Mouse (Mus musculus) lung, adult 18-20 months (tissue): Measurements from ENCODE around the gene Slc5a10.

Experiments used
- DNase-seq, 2 experiments: peaks; one replicate each; pipeline ENCODE4 v3.0.0; 2022; ENCODE audit warnings: mixed read lengths in 2 of 2

Gene Slc5a10

GRCm38 (mm10) chr11:61720636-61721035 lies at the start of gene Slc5a10:
Slc5a10 (minus strand) TSS chr11:61720826.
- DNase-seq, result no peak

DNA sequence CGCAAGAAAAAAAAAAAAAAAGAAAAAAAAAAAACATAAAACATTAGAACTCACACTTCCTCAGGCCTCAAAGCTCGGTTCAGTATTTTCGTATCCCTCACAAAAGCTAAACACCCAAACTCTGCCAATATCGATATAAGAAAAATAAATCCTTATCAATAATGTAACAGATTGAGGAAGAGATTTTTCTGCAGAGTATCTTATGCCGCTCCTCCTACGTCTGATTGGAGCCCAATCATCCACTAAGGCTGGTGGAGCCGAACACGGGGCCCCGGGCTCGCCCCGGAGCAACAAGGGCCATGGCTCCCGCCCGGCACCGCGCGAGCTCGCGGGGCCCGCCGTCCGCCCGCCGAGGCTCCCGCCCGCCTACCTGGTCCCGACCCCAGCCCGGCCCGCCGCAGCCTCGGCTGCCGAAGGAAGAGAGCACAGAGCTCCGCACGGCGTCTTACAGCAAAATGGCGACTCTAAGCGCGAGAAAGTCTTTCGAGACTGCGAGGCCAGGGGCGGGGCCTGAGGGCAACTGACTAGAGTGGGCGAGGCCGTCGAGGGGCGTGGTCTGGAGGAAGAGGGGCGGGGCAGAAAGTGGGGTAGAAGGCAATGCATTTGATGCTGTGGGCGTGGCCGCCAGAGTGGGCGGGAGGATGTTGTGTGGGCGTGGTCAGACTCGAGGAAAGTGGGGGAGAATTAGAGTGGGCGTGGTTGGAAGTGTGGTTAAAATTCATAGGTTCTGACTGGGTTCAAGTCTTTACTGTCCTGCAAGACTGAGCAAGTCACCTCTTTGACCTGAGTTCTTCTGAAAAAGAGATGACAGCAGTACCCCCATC lies 41.2 kb upstream of the Slc5a10 start, which contains the start of gene Prpsap2:
Prpsap2 (minus strand) TSS at position 505 of the 824 bp plus-strand sequence.
- DNase-seq, result peak; percentile 99 to 100

- DNase-seq, result peak; percentile 15 to 23
Measured at GRCm38 (mm10) chr11:61760518-61760917, 39.9 kb upstream of the Slc5a10 start.

DNA sequence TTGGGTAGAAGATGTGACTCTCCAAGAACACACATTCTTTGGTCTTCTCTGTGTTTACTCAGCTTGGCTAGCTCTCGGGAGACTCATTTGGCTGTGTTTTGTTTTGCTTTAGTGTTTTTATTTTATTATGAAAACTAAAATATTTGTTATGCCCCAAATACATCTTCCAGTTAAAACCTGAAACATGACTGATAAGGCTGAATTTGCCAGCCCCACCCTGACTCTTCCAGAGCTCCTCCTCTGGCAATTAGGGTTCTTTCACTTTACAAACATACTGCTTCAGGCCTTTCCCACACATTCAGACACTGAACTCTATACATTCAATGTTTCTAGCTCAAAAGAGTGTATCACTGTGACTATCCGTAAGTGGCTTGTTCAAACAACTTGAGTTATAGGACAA lies 36.5 kb upstream of the Slc5a10 start:
- DNase-seq, result no peak

DNA sequence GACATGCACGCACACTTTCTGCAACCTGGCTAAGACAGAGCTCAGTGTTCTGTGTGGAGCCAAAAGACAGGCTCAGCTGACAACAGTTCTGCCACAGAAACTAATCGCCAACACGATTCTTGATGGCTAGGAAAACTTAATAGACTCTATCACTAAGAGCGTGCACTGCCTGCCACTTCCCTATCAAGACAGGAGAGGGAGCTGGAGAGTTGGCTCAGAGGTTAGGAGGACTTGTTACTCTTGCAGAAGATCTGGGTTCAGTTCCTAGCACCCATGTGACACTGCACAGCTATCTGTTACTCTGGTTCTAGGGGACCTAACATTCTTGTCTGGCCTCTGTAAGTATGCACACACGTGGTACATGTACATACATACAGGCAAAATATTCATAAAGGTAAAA lies 31.0 kb upstream of the Slc5a10 start:
- no peak for DNase-seq

GRCm38 (mm10) chr11:61747161-61747560 lies 26.5 kb upstream of the Slc5a10 start:
- DNase-seq, result no peak

DNA sequence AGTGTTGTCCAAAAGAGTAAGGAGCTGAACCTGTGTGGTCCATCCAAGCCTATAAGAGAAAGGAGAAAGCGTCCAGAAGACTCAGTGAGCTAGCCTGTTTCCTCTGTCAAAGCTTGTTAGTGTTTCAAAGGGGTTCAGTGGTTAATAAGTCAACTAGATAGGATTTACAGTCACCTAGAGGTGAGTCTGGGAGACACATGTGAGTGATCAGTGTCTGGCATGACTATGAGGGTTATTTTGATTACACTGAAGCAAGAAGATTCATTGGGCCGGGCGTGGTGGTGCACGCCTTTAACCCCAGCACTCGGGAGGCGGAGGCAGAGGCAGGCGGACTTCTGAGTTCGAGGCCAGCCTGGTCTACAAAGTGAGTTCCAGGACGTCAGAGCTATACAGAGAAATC lies 25.2 kb upstream of the Slc5a10 start:
- DNase-seq, result no peak

DNA sequence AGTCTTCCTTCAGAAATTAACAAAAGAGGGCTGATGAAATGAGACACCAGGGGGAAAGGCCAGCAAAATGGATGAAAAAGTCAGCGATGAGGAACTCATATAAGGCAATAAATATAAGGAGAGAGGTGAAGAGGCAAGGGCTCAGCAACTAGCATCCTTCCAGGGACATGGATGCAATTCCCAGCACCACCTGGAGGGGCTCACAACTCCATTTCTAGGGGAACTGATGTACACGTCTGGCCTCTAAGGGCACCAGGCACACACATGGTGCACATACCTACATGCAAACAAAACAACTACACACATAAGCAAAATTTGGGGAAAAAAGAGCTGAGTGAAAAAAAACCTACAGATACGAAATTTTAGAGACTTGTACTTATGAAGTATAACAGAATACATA lies 23.8 kb upstream of the Slc5a10 start:
- no peak for DNase-seq

DNA sequence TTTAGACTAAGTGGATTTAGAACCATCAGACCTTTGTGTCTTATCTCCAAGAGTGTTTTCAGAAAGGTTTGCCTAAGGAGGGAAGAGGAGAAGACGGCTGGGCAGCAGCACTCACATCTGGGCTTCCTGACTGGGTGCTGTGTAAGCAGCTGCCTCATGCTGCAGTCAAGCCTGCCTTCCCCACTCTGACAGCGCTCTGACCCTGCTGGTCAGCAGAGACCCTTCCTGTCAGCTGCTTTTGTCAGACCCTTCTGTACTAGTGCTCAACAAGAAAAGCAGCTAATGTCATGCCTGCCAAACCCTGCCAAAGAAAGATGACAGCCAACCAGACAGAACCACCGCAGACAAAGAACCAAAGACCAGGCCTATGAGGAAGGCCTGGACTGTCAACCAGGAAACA lies 23.1 kb upstream of the Slc5a10 start:
- DNase-seq, result no peak

- DNase-seq, result no peak
Measured at GRCm38 (mm10) chr11:61740500-61740899, 19.9 kb upstream of the Slc5a10 start.

- DNase-seq, result no peak
Measured at GRCm38 (mm10) chr11:61737290-61737689, 16.7 kb upstream of the Slc5a10 start.

GRCm38 (mm10) chr11:61732672-61733071 lies 12.0 kb upstream of the Slc5a10 start:
- no peak for DNase-seq

GRCm38 (mm10) chr11:61728037-61728436 lies 7.4 kb upstream of the Slc5a10 start:
- peak in 1 of 2 experiments; percentile 6 for DNase-seq

- no peak for DNase-seq
Measured at GRCm38 (mm10) chr11:61722077-61722476, 1.5 kb upstream of the Slc5a10 start.

DNA sequence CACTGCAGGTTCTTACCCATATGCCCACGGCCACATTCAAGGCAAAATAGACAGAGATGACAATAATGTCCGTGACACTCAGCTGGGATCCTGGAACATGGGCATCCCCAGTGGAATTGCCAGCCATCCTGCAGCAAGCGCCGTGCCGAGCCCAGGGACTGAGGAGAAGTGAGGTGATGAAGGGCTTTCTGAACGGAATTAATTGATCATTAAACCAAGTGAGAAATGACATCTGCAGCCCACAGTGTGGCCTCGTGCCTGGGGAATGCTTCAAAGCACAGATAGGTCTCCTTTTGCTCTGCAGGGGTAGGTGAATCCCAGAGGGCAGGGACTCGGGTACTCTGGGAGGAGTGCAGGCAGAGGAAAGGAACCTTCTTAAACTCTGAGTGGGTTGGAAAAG lies 800 bp downstream of the Slc5a10 start:
- no peak for DNase-seq

- DNase-seq, result no peak
Measured at GRCm38 (mm10) chr11:61719387-61719786, 1.2 kb downstream of the Slc5a10 start.

GRCm38 (mm10) chr11:61717990-61718389 lies 2.6 kb downstream of the Slc5a10 start:
- DNase-seq, result no peak

DNA sequence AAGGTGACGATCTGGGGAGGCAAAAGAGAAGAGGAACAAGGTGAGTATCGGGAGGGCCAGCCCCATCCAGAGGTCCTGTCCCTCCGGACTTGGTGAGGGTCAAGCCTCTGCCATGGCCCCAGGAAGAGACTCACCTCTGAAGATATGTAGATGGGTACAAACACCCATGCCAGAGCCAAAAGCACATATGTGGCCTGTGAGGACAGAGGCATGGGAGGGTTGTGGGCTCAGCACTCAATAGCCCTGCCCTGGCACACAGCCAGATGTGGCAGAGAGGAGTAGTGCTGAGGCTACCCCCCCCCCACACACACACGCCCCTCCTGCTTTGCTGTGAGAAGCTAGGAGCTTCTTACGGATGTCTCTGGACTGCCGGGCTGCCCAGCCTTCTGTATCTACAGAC lies 5.5 kb downstream of the Slc5a10 start:
- no peak for DNase-seq

DNA sequence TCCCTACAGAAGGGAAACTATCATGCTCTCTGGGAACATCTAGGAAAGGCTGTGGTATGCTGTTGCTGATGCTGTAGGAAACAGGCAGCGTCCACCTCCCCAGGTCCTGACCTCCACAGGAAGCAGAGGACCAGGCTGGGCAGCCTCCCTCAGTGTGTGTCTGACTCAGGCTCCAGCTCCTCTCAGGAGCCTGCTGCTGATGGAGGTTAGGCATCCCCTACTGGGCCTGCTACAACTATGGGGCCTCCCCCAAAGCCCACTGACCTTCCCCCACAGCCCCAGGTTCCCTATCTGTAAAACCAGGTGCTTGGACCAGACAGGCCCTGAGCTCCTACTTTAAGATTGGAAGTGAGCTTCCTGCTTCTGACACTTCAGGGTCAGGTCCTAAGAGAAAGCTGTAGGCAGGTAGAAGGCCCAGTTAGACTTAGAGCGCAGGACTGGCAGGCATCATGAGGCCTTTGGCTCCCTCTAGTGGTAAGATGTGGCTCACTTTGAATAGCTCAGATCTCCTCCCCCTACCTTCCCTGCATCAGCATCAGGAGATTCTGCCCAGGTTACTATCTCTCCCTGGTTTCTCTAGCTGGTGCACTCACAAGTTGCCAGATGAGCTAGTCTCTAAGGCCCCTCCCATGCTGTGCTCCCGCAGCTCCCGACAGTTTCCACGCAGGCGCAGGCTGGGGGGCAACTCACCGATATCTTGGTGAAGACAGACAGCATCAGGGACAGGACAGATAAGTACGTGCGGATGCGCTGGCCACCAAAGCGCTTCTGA lies 6.1 kb downstream of the Slc5a10 start:
- peak; percentile 58 to 72 for DNase-seq

DNA sequence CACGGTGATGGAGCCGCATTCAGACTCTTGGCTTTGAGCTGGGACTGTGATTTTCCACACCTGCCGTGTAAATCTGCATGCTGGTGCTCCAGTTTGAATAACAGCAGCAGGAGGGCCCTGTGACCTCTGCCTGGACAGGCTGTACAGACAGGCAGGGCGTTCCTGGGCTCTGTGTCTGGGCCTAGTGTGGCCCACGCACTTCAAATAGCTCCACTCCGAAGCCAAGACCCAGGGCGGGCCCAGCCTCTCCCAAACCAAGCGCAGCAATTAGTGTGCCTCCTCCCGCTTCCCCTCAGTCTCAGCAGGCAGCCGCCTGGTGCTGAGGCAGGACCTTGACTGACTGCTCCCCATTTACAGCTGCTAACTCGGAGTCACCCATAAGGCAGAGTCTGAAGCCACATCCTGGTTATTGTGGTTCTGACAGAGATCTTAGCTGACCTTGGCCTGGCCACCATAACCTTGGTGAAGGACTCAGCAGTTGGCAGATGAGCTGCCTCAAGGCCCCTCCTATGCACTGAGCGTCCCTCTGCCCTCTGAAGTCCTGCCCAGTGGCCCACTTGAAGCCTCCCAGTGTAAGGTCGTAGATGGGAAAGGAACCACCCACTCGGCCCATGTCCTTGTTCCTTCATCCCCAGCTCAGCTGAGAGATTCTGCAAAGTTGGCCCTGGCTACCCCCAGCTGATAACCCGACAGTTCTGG lies 7.3 kb downstream of the Slc5a10 start:
- DNase-seq, result peak; percentile 11 to 12

GRCm38 (mm10) chr11:61708928-61709327 lies 11.7 kb downstream of the Slc5a10 start:
- DNase-seq, result no peak

- DNase-seq, result no peak
Measured at GRCm38 (mm10) chr11:61706232-61706631, 14.4 kb downstream of the Slc5a10 start.

- DNase-seq, result no peak
Measured at GRCm38 (mm10) chr11:61705581-61705980, 15.0 kb downstream of the Slc5a10 start.
